Mouse (Mus musculus) erythroblast, embryonic 14.5 days (primary cell): ENCODE measurements around the gene Gm21149. TPM values are rescaled to one million over a fixed set of nuclear protein-coding genes. Genes with fewer than 3 reads are reported as not detected.

Source experiments
- polyA plus RNA-seq: library from polyadenylated mRNA; stranded (reverse); fragments of >175 nt; gene quantifications from 2 replicates; pipeline ENCODE4 v1.2.3, GENCODE M21; 2012

Gm21149 gene
- polyA plus RNA-seq, 1 experiment = not detected

Other genes starting within 250 kb of the Gm21149 start
- not detected in 2 replicates for gene Gm21190, start 52.7 kb upstream of the Gm21149 start, polyA plus RNA-seq
- not detected in 2 replicates for gene Gm21083, start 100.8 kb upstream of the Gm21149 start, polyA plus RNA-seq
- 0.05 TPM in 1 of 2 replicates, not detected in the other for gene Speer4d, start 142.5 kb upstream of the Gm21149 start, polyA plus RNA-seq
- not detected in 2 replicates for gene 4930572O03Rik, start 180.5 kb upstream of the Gm21149 start, polyA plus RNA-seq
- not detected in 2 replicates for gene Speer4c, start 237.7 kb upstream of the Gm21149 start, polyA plus RNA-seq